Mouse (Mus musculus) embryonic facial prominence, embryonic 11.5 days (tissue): ENCODE measurements around the gene Tbcd. TPM values are rescaled to one million over a fixed set of nuclear protein-coding genes. Genes with fewer than 3 reads are reported as not detected.

Experiments used
- ATAC-seq: fragments of 200-750 bp; cut with Nextera tagmentation; replicated peaks from 2 replicates; pipeline ENCODE4 v1.8.0; 2017; ENCODE audit warnings: low read depth; ENCODE audit not compliant: insufficient number of reproducible peaks, low FRiP score, low TSS enrichment
- DNase-seq: peaks from one replicate; pipeline ENCODE4 v3.0.0-alpha.2; 2015; ENCODE audit warnings: low spot score
- H3K27ac ChIP-seq: fragments of 300-500 bp; sonication (generic); replicated peaks from 2 replicates; pipeline ENCODE4 v1.5.1; 2014; ENCODE audit warnings: mild to moderate bottlenecking, low read depth, low read length, control low read depth
- H3K27me3 ChIP-seq: fragments of 300-500 bp; sonication (generic); 2 replicates; pipeline ENCODE4 v1.6.1; 2014; ENCODE audit warnings: mild to moderate bottlenecking, low read length, moderate library complexity, mixed read lengths; ENCODE audit not compliant: control insufficient read depth, insufficient read depth
- H3K36me3 ChIP-seq: fragments of 300-500 bp; sonication (generic); replicated peaks from 2 replicates; pipeline ENCODE4 v1.6.1; 2014; ENCODE audit warnings: low read depth, mild to moderate bottlenecking, low read length, moderate library complexity, mixed read lengths; ENCODE audit not compliant: control insufficient read depth, insufficient read depth
- H3K4me1 ChIP-seq: fragments of 300-500 bp; sonication (generic); 2 replicates; pipeline ENCODE4 v1.6.1; 2014; ENCODE audit warnings: low read length, mixed read lengths; ENCODE audit not compliant: control insufficient read depth, insufficient read depth
- H3K4me2 ChIP-seq: fragments of 300-500 bp; sonication (generic); 2 replicates; pipeline ENCODE4 v1.6.1; 2014; ENCODE audit warnings: low read depth, mild to moderate bottlenecking, control low read depth, low read length, moderate library complexity
- H3K4me3 ChIP-seq: fragments of 300-500 bp; sonication (generic); 2 replicates; pipeline ENCODE4 v1.5.1; 2014; ENCODE audit warnings: low read depth, low read length, control low read depth
- H3K9ac ChIP-seq: fragments of 300-500 bp; sonication (generic); replicated peaks from 2 replicates; pipeline ENCODE4 v1.6.1; 2014; ENCODE audit warnings: mild to moderate bottlenecking, control low read depth, low read length
- H3K9me3 ChIP-seq: fragments of 300-500 bp; sonication (generic); replicated peaks from 2 replicates; pipeline ENCODE4 v1.6.1; 2016; ENCODE audit warnings: mild to moderate bottlenecking, low read length, inconsistent platforms, mixed read lengths; ENCODE audit not compliant: control insufficient read depth
- WGBS: fragments of 180-500 bp; shearing (Covaris S2); extraction: QIAGEN DNeasy Blood & Tissue Kit; methylation state at CpG from one replicate; pipeline ENCODE4 v1.1.7; 2014; 5-methylcytosine and 5-hydroxymethylcytosine counted together
- polyA plus RNA-seq: library from polyadenylated mRNA; unstranded; fragments of >200 nt; fragmentation: Nextera tagmentation; extraction: Ambion mirVana; gene quantifications from 2 replicates; pipeline ENCODE4 v1.2.1, GENCODE M21; 2014

Gene Tbcd
- polyA plus RNA-seq, 1 experiment from 2014 or later = 31.1 TPM

DNA sequence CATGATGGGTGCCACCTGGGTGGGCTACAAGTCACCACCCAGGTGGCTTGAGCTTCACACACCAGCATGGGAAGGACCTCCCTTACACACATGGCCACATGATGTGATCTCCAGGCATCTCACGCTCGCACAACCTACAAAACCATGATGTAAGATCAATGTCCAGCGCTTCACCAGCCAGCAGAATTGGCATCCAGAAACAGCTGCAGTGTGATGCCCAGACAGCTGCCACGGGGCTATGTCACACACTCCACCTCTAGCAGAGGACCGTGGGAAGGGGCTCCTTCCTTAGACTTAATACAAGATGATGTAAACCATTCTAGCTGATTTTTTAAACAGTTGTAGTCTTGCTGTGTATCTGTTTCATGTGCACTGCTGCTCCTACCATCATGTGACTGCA is 175.8 kb downstream of the Tbcd start:
- no peak for DNase-seq
- Histone ChIP-seq H3K4me1 (no peaks in the 10 kb centered on the region), H3K9me3 (no peaks in the 10 kb centered on the region), H3K27ac (no peak overlapping the region), H3K4me3 (no peak overlapping the region), H3K27me3 (no peaks in the 10 kb centered on the region), H3K9ac (no peak overlapping the region), H3K4me2 (no peak overlapping the region), H3K36me3 (no peaks in the 10 kb centered on the region; the same call in 1 of the 2 replicates)
- WGBS = 87% methylated on average over 5 of the region's 5 CpGs
- ATAC-seq = no peak

DNA sequence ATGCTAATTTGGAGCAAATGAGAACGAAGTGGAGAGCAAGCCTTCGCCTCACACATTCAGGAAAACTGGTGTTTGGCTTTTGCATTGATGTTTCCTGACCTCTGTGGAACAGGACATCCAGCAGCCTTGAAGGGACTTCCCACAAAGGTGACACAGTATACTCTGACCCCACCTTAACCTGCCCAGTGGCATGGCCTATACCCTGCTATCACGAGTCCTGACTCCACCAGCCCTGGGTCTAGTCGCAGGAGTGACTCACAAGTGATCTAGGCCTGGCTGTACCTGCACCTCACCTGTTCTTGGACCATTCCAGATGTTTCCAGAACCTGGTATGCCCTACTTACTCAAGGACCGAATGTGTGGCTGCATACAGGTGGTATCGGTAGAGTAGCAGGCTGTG is 177.8 kb downstream of the Tbcd start:
- H3K27me3 ChIP-seq = no peaks in the 10 kb centered on the region
- DNase-seq (no peak), ATAC-seq (no peak)
- no peaks in the 10 kb centered on the region; the same call in 1 of the 2 replicates for H3K36me3 ChIP-seq
- WGBS = 89% methylated on average over 6 of the region's 6 CpGs
- no peaks in the 10 kb centered on the region for H3K4me1 ChIP-seq
- no peak overlapping the region for H3K4me2 ChIP-seq
- no peak overlapping the region for H3K4me3 ChIP-seq
- H3K9me3 ChIP-seq = no peaks in the 10 kb centered on the region
- H3K27ac ChIP-seq = no peak overlapping the region
- H3K9ac ChIP-seq = no peak overlapping the region

DNA sequence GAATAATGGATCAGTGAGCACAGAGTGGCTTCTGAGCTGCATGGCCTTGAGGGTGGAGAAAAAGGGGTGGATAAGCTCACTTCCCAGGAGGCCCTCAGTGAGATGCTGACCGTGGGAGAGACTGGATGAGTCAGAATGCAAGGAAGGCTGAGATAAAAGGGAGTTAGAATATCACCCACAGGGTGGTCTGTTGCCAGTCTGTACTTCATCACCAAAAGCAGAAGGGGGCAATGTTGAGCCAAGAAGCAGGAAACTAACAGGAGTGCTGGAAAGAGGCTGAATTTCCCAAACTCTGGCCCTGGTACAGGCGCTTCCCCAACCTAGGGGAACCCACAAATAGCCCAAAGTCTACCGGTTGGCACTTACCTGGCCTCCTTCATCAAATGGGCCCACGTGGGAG is 178.7 kb downstream of the Tbcd start:
- no peaks in the 10 kb centered on the region for H3K4me1 ChIP-seq
- no peaks in the 10 kb centered on the region; the same call in 1 of the 2 replicates for H3K36me3 ChIP-seq
- no peaks in the 10 kb centered on the region for H3K27me3 ChIP-seq
- no peak overlapping the region for H3K27ac ChIP-seq
- no peak overlapping the region for H3K4me3 ChIP-seq
- no peaks in the 10 kb centered on the region for H3K9me3 ChIP-seq
- no peak overlapping the region for H3K9ac ChIP-seq
- DNase-seq (no peak), ATAC-seq (no peak)
- 77% methylated on average over 4 of the region's 4 CpGs for WGBS
- H3K4me2 ChIP-seq = no peak overlapping the region

DNA sequence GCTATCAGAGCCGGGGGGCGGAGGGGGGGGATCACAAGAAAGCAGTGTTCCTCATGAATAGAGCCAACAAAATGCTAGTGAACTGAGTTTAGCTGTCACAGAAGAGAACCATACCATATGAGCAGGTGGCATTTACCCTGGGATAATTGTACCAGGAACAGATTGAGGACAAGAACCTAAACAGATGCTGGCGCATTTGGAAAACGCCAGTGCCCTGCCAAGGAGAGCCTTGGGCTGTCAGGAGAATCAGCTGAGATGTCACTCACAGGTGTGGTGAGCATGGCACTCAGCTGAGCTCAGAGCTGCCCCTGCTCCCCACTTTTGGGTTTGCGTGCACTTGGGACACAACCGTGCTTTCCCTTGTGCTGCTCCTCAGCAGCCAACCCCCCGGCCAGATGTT is 179.7 kb downstream of the Tbcd start:
- no peak overlapping the region for H3K9ac ChIP-seq
- ATAC-seq (no peak), DNase-seq (no peak)
- H3K27ac ChIP-seq = no peak overlapping the region
- H3K27me3 ChIP-seq = no peaks in the 10 kb centered on the region
- H3K9me3 ChIP-seq = no peaks in the 10 kb centered on the region
- H3K36me3 ChIP-seq = no peaks in the 10 kb centered on the region
- no peak overlapping the region for H3K4me3 ChIP-seq
- no peaks in the 10 kb centered on the region for H3K4me1 ChIP-seq
- 88% methylated on average over 7 of the region's 7 CpGs for WGBS
- no peak overlapping the region for H3K4me2 ChIP-seq

DNA sequence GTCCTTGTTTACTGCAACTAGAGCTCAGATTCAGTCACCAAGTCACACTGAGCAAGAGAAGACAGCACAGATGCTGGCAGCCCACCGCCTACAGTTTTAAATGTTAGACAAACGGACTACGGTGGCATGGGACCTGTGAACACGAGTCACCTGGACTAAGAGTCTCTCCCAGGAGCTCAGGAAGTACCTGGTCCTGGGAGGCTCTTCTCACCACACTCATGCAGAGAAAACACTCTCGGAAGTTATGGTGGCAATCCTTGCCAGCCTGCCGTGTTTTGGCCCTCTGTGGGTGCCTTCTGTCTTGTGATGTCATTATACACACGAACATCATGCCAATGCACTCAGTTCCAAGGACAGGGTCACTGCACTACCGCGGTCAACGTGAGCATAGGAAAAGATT is 184.9 kb downstream of the Tbcd start:
- Histone ChIP-seq H3K27me3 (no peaks in the 10 kb centered on the region), H3K36me3 (no peaks in the 10 kb centered on the region), H3K4me1 (no peaks in the 10 kb centered on the region), H3K4me2 (no peak overlapping the region), H3K9me3 (no peaks in the 10 kb centered on the region), H3K9ac (no peak overlapping the region), H3K4me3 (no peak overlapping the region), H3K27ac (no peak overlapping the region)
- ATAC-seq (no peak), DNase-seq (no peak)
- WGBS = 89% methylated on average over 10 of the region's 10 CpGs

DNA sequence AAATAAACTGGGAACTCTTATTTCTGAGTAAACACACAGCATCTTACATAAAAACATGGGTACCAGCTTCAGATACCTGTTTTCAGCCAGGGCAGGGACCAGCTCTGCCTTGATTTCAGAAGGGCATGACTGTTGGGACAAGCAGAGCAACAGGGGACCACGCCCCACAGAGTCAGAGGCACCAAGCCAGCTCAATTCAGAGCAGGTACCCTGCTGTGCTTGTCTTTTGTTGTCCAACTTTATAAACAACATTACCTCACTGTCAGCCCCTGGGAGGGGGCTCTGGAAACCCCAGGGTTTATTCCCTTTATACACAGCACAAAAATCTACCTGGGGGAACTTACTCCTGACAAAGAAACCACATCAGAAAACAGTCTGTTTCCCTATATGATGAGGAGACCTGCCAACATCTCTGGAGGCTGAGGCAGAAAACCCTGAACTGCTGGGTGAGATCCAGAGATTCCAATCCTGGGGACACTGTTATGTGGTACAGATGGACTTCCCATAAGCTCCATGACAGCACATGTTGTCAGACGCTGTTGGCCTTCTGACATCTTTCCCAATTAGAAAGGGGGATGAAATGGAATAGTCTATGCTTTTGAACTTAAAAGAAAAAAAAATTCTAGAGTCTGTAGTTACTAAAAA is 189.9 kb downstream of the Tbcd start:
- Histone ChIP-seq H3K9ac (no peak overlapping the region), H3K4me3 (no peak overlapping the region), H3K4me2 (no peak overlapping the region), H3K9me3 (no peaks in the 10 kb centered on the region), H3K27me3 (no peaks in the 10 kb centered on the region), H3K36me3 (no peaks in the 10 kb centered on the region; the same call in 1 of the 2 replicates), H3K4me1 (no peaks in the 10 kb centered on the region), H3K27ac (no peak overlapping the region)
- no peak for ATAC-seq
- no peak for DNase-seq
- WGBS = 69% methylated on average over 2 of the region's 2 CpGs

DNA sequence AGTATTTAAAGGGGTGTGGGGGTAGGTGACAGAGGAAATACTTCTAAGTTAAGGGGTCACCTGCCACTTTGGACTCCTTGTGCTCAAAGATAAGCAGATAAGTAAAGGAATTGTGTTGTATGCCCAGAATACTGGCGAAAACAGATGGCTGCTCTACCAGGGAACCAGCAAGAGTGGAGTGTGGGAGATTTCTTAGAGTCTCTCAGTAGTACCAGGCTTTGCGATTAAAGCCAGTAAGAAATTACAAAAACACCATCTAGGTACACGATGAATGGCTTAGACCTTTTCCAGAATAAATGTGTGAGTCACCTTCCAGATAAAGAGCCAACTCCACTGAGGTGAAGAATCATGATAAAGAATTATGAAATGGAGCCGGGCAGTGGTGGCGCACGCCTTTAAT is 193.6 kb downstream of the Tbcd start:
- H3K27me3 ChIP-seq = no peaks in the 10 kb centered on the region
- WGBS = 95% methylated on average over 6 of the region's 6 CpGs
- ATAC-seq = no peak
- no peak overlapping the region for H3K4me2 ChIP-seq
- no peaks in the 10 kb centered on the region; the same call in 1 of the 2 replicates for H3K4me1 ChIP-seq
- no peak for DNase-seq
- H3K27ac ChIP-seq = no peak overlapping the region
- H3K36me3 ChIP-seq = no peaks in the 10 kb centered on the region; the same call in 1 of the 2 replicates
- no peak overlapping the region for H3K4me3 ChIP-seq
- H3K9me3 ChIP-seq = no peaks in the 10 kb centered on the region
- no peak overlapping the region for H3K9ac ChIP-seq

DNA sequence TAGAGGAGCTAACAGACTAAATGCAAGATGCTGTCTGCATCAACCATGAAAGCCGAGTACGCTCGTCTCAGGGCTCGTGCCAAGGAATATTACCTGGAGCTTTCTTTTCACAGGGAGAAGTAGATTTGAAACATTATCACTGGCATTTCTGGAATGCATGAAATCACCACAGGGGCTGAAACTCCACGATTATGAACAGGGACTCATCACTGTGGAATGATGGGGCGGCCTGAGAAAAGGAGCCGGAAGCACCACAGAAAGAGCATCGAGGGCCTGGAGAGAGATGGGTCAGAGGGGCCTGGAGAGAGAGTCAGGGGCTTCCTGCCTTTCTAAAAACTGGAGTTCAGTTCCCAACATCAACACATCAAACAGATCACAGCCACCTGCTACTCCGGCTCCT is 195.6 kb downstream of the Tbcd start:
- no peak overlapping the region for H3K27ac ChIP-seq
- no peaks in the 10 kb centered on the region; the same call in 1 of the 2 replicates for H3K4me1 ChIP-seq
- H3K9ac ChIP-seq = no peak overlapping the region
- ATAC-seq (no peak), DNase-seq (no peak)
- no peaks in the 10 kb centered on the region for H3K9me3 ChIP-seq
- WGBS = 70% methylated on average over 9 of the region's 9 CpGs
- no peak overlapping the region for H3K4me3 ChIP-seq
- no peaks in the 10 kb centered on the region for H3K27me3 ChIP-seq
- no peak overlapping the region for H3K4me2 ChIP-seq
- H3K36me3 ChIP-seq = no peaks in the 10 kb centered on the region; the same call in 1 of the 2 replicates
